Mouse (Mus musculus): Measurements from ENCODE around the gene Lman2. TPM values are rescaled to one million over a fixed set of nuclear protein-coding genes. Genes with fewer than 3 reads are reported as not detected.

Gene Lman2
- total and polyA plus RNA-seq, 2 experiments from 2014 or later, result 37.0 to 60.7 TPM

GRCm38 (mm10) chr13:55344286-55344685 lies 18.3 kb downstream of the Lman2 start:
- no peak for TF ChIP-seq CTCF (IDR thresholded peaks at IDR 0.05; ENCODE audit: low read depth)
- Histone ChIP-seq H3K36me3 (ENCODE audit: insufficient read depth, low read length) (peaks cover 44% of the 10 kb centered on the region), H3K27me3 (ENCODE audit: insufficient read depth, low read length) (no peaks in the 10 kb centered on the region), H3K4me1 (ENCODE audit: insufficient read depth, low read length) (no peaks in the 10 kb centered on the region), H3K4me3 (ENCODE audit: low read length) (no peak overlapping the region), H3K9ac (replicated peaks; ENCODE audit: low read length) (no peak overlapping the region), H3K9me3 (ENCODE audit: low read length) (no peaks in the 10 kb centered on the region), H3K27ac (no peak overlapping the region), H3K4me2 (ENCODE audit: low read depth, low read length) (no peak overlapping the region)
- no peak for ATAC-seq
- 88% methylated on average over 7 of the region's 7 CpGs for WGBS
- DNase-seq (ENCODE audit: low spot score), result no peak

- Histone ChIP-seq H3K9me3 (ENCODE audit: low read length) (no peaks in the 10 kb centered on the region), H3K27ac (no peak overlapping the region), H3K4me3 (ENCODE audit: low read length) (no peak overlapping the region), H3K4me2 (ENCODE audit: low read depth, low read length) (no peak overlapping the region), H3K4me1 (ENCODE audit: insufficient read depth, low read length) (no peaks in the 10 kb centered on the region), H3K27me3 (ENCODE audit: insufficient read depth, low read length) (no peaks in the 10 kb centered on the region), H3K36me3 (ENCODE audit: insufficient read depth, low read length) (peaks cover 29% of the 10 kb centered on the region), H3K9ac (replicated peaks; ENCODE audit: low read length) (no peak overlapping the region)
- DNase-seq (ENCODE audit: low spot score) (no peak), ATAC-seq (no peak)
- TF ChIP-seq CTCF (IDR thresholded peaks at IDR 0.05; ENCODE audit: low read depth), result no peak
- 41% methylated on average over 11 of the region's 11 CpGs for WGBS
Measured at GRCm38 (mm10) chr13:55342469-55342868, 20.1 kb downstream of the Lman2 start.

- Histone ChIP-seq H3K36me3 (ENCODE audit: insufficient read depth, low read length) (no peaks in the 10 kb centered on the region), H3K4me1 (ENCODE audit: insufficient read depth, low read length) (no peaks in the 10 kb centered on the region), H3K9ac (replicated peaks; ENCODE audit: low read length) (no peak overlapping the region), H3K4me2 (ENCODE audit: low read depth, low read length) (no peak overlapping the region), H3K27ac (no peak overlapping the region), H3K27me3 (ENCODE audit: insufficient read depth, low read length) (no peaks in the 10 kb centered on the region), H3K4me3 (ENCODE audit: low read length) (no peak overlapping the region), H3K9me3 (ENCODE audit: low read length) (no peaks in the 10 kb centered on the region)
- DNase-seq (ENCODE audit: low spot score) (no peak), ATAC-seq (no peak)
- 42% methylated on average over 2 of the region's 2 CpGs for WGBS
- TF ChIP-seq CTCF (IDR thresholded peaks at IDR 0.05; ENCODE audit: low read depth), result no peak
Measured at GRCm38 (mm10) chr13:55339259-55339658, 23.3 kb downstream of the Lman2 start.

GRCm38 (mm10) chr13:55338131-55339054 lies 24.2 kb downstream of the Lman2 start:
- no peaks in the 10 kb centered on the region for H3K36me3 ChIP-seq (ENCODE audit: insufficient read depth, low read length)
- peak; percentile 61 for DNase-seq (ENCODE audit: low spot score)
- no peaks in the 10 kb centered on the region for H3K27me3 ChIP-seq (ENCODE audit: insufficient read depth, low read length)
- no peaks in the 10 kb centered on the region for H3K4me1 ChIP-seq (ENCODE audit: insufficient read depth, low read length)
- H3K4me3 ChIP-seq (ENCODE audit: low read length), result no peak overlapping the region
- no peak overlapping the region for H3K27ac ChIP-seq
- TF ChIP-seq CTCF (IDR thresholded peaks at IDR 0.05; ENCODE audit: low read depth), result no peak
- WGBS, result 49% methylated on average over 12 of the region's 12 CpGs
- ATAC-seq, result peak; percentile 24; the same call in 1 of the 2 replicates
- no peak overlapping the region for H3K4me2 ChIP-seq (ENCODE audit: low read depth, low read length)
- no peaks in the 10 kb centered on the region for H3K9me3 ChIP-seq (ENCODE audit: low read length)
- no peak overlapping the region for H3K9ac ChIP-seq (replicated peaks; ENCODE audit: low read length)

GRCm38 (mm10) chr13:55337341-55337975 lies 25.1 kb downstream of the Lman2 start:
- no peak for TF ChIP-seq CTCF (IDR thresholded peaks at IDR 0.05; ENCODE audit: low read depth)
- Histone ChIP-seq H3K9ac (replicated peaks; ENCODE audit: low read length) (no peak overlapping the region), H3K4me2 (ENCODE audit: low read depth, low read length) (no peak overlapping the region), H3K27me3 (ENCODE audit: insufficient read depth, low read length) (no peaks in the 10 kb centered on the region), H3K9me3 (ENCODE audit: low read length) (no peaks in the 10 kb centered on the region), H3K4me1 (ENCODE audit: insufficient read depth, low read length) (no peaks in the 10 kb centered on the region), H3K36me3 (ENCODE audit: insufficient read depth, low read length) (no peaks in the 10 kb centered on the region), H3K27ac (no peak overlapping the region), H3K4me3 (ENCODE audit: low read length) (no peak overlapping the region)
- DNase-seq (ENCODE audit: low spot score) (no peak), ATAC-seq (no peak)
- 62% methylated on average over 10 of the region's 10 CpGs for WGBS

- H3K4me1 ChIP-seq (ENCODE audit: insufficient read depth, low read length), result no peaks in the 10 kb centered on the region
- H3K4me3 ChIP-seq (ENCODE audit: low read length), result no peak overlapping the region
- no peak overlapping the region for H3K4me2 ChIP-seq (ENCODE audit: low read depth, low read length)
- no peak for TF ChIP-seq CTCF (IDR thresholded peaks at IDR 0.05; ENCODE audit: low read depth)
- ATAC-seq (no peak), DNase-seq (ENCODE audit: low spot score) (no peak)
- no peak overlapping the region for H3K27ac ChIP-seq
- 88% methylated on average over 4 of the region's 4 CpGs for WGBS
- no peaks in the 10 kb centered on the region for H3K36me3 ChIP-seq (ENCODE audit: insufficient read depth, low read length)
- no peaks in the 10 kb centered on the region for H3K9me3 ChIP-seq (ENCODE audit: low read length)
- no peak overlapping the region for H3K9ac ChIP-seq (replicated peaks; ENCODE audit: low read length)
- no peaks in the 10 kb centered on the region for H3K27me3 ChIP-seq (ENCODE audit: insufficient read depth, low read length)
Measured at GRCm38 (mm10) chr13:55335701-55336100, 26.9 kb downstream of the Lman2 start.
